Mouse (Mus musculus) heart, postnatal 0 days (tissue): ENCODE measurements around the gene Nfix.

Source experiments
- CTCF ChIP-seq: IDR thresholded peaks from 2 replicates; pipeline ENCODE4 v1.5.1; 2016; ENCODE audit warnings: antibody characterized with exemption, control low read depth, low read depth
- EP300 ChIP-seq: IDR thresholded peaks from 2 replicates; pipeline ENCODE4 v1.6.1; 2016; ENCODE audit warnings: antibody characterized with exemption, low read depth

DNA sequence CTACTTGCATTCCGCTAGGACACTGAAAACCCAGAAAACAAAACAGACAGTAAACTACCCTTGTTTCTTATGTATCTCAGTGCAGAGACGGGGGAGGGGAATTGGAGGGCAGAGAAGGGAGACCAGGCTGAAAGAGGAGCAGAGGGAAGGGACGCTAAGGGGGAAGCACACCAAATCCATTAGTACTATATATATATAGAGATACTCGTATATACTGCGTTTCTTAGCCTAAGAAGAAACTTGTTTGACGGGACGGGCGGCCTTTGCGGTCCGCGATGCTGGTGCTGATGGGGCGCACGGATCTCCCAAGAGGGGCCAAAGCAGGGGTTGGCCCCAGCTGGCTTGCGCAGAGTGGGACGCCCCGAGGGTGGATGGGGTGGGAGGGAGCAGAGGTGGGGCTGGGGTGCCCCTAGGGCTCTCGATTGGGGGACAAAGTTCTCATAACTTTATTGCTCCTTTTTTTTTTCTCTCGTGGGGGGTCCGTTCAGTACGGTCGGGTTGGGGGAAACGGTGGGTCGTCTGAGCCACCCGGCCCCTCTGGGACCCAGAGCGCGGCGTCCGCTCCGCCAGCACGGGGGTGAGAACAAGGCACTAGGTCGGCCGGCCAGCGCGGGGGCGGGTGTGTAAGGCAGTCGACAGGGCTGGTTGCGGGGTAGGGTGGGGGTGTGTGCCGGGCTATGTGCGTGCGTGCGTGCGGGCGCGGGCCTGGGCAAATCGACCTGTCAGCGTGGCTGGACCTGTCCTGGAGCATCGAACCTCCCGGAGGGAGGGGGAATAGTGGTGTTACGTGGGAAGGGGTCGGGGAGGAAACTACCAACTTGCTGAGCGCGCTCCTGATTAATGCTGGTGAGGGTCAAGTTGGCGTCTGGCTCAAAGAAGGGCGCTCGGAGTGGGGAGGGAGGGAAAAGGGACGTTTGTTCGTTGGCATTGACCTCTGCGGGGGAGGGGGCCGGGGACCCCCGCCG lies 95.0 kb downstream of the Nfix start:
- no peak for TF ChIP-seq CTCF
- no peak for TF ChIP-seq EP300
